Mouse (Mus musculus) lung, postnatal 10 days (tissue): ENCODE data around the gene Sva.

Experiments
- DNase-seq: peaks from one replicate; pipeline ENCODE4 v3.0.0; 2021

Sva gene

DNA sequence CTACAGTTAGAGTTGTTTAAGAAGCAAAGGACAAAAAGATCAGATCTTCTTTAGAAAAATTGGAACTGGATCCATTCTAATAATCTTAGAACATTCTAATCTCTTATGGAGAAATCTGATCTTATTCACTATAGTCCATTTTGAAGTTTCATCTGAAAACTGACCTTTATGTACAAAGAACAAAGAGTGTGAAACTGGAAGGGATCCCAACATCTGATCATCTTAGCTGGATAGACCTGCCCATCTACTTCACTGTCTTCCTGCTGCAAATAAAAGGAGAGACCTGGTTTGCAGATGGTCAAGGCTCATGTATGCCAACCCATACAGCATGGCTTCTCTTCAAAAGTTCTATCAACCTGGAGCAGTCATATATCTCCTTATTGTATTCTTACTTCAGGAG lies at the start of gene Sva:
Gene Sva, plus strand, starts transcription at position 301 of the 400 bp plus-strand sequence.
- no peak for DNase-seq
